Mouse (Mus musculus): ENCODE data around the gene Wnt4.

DNA sequence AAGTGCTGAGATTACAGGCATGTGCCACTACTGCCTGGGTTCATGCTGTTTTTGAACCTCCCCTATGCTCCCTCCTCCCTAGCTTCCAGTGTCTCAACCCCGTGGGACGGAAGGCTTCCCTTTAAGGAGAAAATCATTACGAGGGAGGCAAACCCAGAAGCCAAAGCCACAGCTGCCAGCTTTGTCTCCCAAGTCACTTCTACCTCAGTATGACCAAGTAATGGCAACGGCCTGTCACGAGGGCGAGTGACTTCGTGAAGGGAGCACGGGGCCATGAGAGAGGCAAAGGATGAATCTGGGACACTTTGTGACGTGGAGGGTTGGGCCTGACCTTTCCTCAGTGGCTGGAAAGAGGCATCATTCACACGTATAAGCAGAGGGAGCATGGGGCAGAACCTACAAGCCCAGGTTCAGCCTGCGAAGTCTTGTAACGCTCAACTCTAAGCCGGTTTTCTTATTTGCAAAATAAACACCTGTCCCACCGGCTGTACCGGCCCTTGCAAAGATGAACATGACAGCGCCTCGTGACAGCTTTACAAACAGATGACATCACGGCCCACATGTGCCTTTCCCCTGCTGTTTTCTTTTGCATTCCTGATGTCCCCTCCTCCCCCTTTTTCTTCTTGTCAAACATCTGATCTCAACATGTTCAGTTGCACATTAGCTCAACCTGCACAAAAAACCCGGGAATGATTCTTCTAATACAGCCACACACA, 29.9 kb downstream of the Wnt4 start:
- no peak for TF ChIP-seq CTCF (IDR thresholded peaks at IDR 0.05; ENCODE audit: low read depth)
- no peak for TF ChIP-seq EP300 (IDR thresholded peaks at IDR 0.05; ENCODE audit: low read depth)
